Mouse (Mus musculus): ENCODE data around the gene Arf6. TPM values are rescaled to one million over a fixed set of nuclear protein-coding genes. Genes with fewer than 3 reads are reported as not detected.
"Not testable (repeated sequence)": the region's sequence is repeated elsewhere in the genome, so short reads cannot be mapped to it uniquely, and the experiment has no call there.

Gene Arf6
- total RNA-seq (2015; ENCODE audit: low replicate concordance) (59.5 and 60.8 TPM in 2 replicates), total RNA-seq (2017; ENCODE audit: low replicate concordance) (93.7 and 94.4 TPM in 2 replicates)

GRCm38 (mm10) chr12:69371854-69372671 is at the start of gene Arf6, which contains the start of gene Gm9887:
TSS of gene Arf6 (plus strand) at chr12:69372150.
TSS of gene Gm9887 (minus strand) at chr12:69372458.
- peak; percentile 84 for ATAC-seq (replicated peaks; ENCODE audit: low FRiP score, poor library complexity, severe bottlenecking)

DNA sequence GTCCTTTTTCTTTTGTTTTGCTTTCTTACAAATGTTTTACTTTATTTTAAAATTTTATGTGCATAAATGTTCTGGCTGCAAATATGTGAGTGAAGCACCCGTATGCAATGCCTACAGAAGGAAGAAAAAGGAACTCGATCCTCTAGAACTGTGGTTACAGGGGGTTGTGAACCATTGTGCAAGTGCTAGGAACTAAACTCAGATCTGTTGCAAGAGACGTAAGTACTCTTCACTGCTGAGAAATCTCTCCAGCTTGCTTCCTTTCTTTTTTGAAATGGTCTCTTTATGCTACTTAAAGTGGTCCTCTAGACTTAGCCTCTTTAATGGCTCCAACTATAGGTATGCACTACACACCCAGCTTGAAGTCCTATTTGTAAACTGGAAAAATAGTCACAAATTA is 40.8 kb upstream of the Arf6 start:
- ATAC-seq (replicated peaks; ENCODE audit: low FRiP score, poor library complexity, severe bottlenecking), result no peak

GRCm38 (mm10) chr12:69332147-69332546 is 39.8 kb upstream of the Arf6 start:
- no peak for ATAC-seq (replicated peaks; ENCODE audit: low FRiP score, poor library complexity, severe bottlenecking)

DNA sequence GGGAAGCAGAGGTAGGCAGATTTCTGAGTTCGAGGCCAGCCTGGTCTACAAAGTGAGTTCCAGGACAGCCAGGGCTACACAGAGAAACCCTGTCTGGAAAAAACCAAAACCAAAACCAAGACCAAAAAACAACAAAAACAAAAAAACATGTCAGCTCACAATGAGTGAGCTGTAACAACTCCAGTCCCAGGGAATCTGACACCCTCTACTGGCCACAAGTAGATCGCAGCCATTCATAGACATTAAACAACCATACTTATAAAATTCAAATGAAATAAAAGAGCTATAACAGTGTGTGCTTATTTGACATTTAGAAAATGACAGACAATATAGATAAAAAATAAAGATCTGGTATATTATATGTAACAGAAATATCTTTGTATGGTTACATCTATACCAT is 38.4 kb upstream of the Arf6 start:
- ATAC-seq (replicated peaks; ENCODE audit: low FRiP score, poor library complexity, severe bottlenecking), result peak; percentile 85

DNA sequence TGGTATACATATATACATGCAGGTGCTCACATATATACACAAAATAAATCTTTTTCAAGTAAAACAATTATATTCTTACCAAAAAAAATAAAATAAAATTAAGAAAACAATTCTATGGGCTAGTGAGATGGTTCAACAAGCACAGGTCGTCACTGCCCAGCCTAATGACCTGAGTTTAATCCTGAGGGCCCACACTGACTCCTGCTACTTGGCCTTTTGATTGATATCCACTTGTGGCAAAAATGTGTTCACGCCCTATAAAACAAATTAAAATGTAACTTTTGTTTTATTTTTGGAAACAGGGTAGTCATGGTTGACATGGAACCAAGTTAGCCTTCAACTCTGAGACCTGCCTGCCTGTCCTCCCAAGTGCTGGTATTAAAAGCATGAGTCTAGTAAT is 22.0 kb upstream of the Arf6 start:
- no peak for ATAC-seq (replicated peaks; ENCODE audit: low FRiP score, poor library complexity, severe bottlenecking)

GRCm38 (mm10) chr12:69351685-69352084 is 20.3 kb upstream of the Arf6 start:
- ATAC-seq (replicated peaks; ENCODE audit: low FRiP score, poor library complexity, severe bottlenecking), result no peak

- peak; percentile 75 for ATAC-seq (replicated peaks; ENCODE audit: low FRiP score, poor library complexity, severe bottlenecking)
These were observed 15.2 kb upstream of the Arf6 start, which contains the start of gene Nemf for GRCm38 (mm10) chr12:69356546-69357299. TSS of gene Nemf (minus strand) at chr12:69357165.

- ATAC-seq (replicated peaks; ENCODE audit: low FRiP score, poor library complexity, severe bottlenecking), result peak; percentile 36
These were observed 14.7 kb upstream of the Arf6 start for GRCm38 (mm10) chr12:69357300-69357646.

DNA sequence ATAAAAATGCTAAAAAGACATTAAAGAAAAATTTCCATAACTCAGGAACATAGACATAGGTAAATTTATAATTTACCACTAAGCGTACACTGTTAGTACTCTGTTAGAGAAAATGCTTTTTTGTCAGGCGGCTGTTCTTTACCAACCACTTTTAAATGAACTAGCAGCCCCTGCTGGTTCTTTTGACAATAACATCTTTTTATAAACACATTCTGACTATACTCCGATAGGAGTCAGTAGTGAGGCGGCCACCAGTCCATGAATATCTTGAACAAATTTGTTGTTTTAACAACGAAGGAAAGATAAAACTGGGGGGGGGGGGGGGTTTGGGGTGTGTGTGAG is 11.3 kb upstream of the Arf6 start:
- ATAC-seq (replicated peaks; ENCODE audit: low FRiP score, poor library complexity, severe bottlenecking), result no peak

- ATAC-seq (replicated peaks; ENCODE audit: low FRiP score, poor library complexity, severe bottlenecking), result peak; percentile 82
These were observed 10.7 kb upstream of the Arf6 start for GRCm38 (mm10) chr12:69360997-69361899.

DNA sequence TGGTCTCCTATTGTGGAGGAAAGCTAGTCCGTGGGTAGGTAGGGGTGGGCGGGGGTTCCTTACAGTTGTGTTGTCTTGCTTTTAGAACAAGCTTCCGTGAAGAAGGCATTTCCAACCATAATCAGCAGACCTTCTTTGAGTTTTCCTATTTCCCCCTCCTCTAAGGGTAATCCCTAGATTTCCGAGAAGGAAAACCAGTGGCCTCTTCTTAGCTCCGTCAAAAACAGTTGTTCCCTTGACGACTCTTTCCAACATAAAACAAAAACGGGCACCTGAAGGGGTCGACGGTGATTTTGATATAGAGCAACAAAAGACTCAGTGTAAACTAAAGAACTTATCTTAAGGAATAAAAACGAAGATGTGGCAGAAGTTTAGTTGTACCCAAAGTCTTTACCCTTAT is 10.0 kb upstream of the Arf6 start:
- no peak for ATAC-seq (replicated peaks; ENCODE audit: low FRiP score, poor library complexity, severe bottlenecking)

GRCm38 (mm10) chr12:69362388-69362787 is 9.6 kb upstream of the Arf6 start:
- 0 out of 2 replicates have a peak, but pooled peaks have one; percentile 5 for ATAC-seq (replicated peaks; ENCODE audit: low FRiP score, poor library complexity, severe bottlenecking)

GRCm38 (mm10) chr12:69363110-69363509 is 8.8 kb upstream of the Arf6 start:
- not testable (repeated sequence) for ATAC-seq (replicated peaks; ENCODE audit: low FRiP score, poor library complexity, severe bottlenecking)

- peak; percentile 80 for ATAC-seq (replicated peaks; ENCODE audit: low FRiP score, poor library complexity, severe bottlenecking)
These were observed 7.8 kb upstream of the Arf6 start for GRCm38 (mm10) chr12:69363899-69364762.

GRCm38 (mm10) chr12:69365757-69366156 is 6.2 kb upstream of the Arf6 start:
- ATAC-seq (replicated peaks; ENCODE audit: low FRiP score, poor library complexity, severe bottlenecking), result no peak

DNA sequence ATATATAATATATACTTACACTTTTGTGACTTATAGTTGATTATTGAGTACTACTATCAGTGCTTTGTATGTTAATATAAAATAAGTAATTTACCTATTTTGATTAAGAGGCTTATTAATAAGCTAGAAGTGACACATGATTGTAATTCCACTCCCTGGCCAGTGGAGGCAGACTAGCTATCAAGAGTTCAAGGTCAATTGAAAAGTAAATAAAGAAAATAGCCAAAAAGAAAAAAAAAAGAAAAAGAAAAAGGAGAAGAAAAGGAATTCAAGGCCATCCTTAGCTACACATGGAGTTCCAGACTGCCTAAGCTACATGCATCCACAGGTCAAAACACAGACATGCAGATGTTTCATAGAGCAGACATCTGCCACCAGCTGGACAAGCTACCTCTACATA is 5.5 kb upstream of the Arf6 start:
- no peak for ATAC-seq (replicated peaks; ENCODE audit: low FRiP score, poor library complexity, severe bottlenecking)

- ATAC-seq (replicated peaks; ENCODE audit: low FRiP score, poor library complexity, severe bottlenecking), result no peak
These were observed 4.4 kb upstream of the Arf6 start for GRCm38 (mm10) chr12:69367557-69367956.

DNA sequence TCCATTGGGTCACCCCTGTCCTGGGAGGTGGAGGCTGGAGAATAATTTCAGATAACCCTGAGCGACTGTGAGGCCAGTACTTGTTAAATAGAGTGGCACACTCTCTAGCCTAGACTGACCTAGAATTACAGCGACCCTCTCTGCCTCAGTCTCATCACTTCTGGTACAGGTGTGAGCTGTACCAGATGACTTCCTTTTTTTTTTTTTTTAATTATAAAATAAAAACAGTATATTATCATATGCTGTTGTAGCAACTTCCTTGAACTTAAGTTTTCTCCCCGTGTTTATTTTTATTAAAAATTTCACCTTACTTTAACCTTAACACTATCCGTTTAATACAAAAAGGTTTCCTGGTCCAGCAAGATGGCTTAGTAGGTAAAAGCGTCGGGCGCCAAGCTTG is 1.0 kb upstream of the Arf6 start:
- ATAC-seq (replicated peaks; ENCODE audit: low FRiP score, poor library complexity, severe bottlenecking), result no peak

- ATAC-seq (replicated peaks; ENCODE audit: low FRiP score, poor library complexity, severe bottlenecking), result peak; percentile 75
These were observed 513 bp upstream of the Arf6 start for GRCm38 (mm10) chr12:69371421-69371853.
